Mouse (Mus musculus): ENCODE measurements around the gene Vars2.

Vars2 gene

DNA sequence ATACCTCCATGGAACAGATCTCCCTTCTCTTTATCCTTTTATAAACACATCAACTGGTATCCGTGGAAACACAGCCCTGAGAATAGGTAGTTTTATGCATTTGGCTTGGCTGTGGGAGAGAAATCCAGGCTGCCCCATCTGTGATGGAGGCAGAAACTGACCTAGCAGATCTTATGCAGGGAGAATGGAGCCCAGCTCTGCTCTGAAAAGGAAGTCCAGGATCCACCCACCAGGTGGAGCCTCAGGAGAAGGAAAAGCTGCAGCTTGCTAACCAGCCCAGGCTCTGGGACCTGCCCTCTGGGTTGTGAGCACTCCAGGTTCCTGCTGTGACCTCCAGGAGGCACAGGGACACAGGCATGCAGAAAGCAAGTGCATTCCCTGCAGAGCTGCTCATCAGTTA lies 33.4 kb downstream of the Vars2 start:
- WGBS = 12% methylated on average over 1 of the region's 1 CpGs

DNA sequence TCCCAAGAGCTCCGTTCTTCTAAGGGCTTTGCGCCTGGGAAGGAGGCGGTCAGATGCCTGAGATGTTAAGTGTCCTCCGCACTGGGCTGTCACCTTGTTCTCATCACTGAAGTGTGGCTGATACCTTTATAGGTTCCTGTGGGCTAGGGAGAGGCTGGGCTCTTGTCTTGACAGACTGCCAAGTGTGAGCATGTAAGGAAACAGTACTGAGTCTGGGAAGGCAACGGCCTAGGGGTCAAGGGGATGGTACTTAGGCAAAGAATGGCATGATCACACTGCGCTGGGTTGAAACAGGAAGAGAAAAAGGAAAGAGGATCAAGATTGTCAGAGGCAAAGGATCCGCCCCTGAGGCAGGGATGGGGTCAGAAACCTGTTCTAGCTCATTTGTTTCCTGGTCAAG lies 40.9 kb downstream of the Vars2 start, which contains the start of gene Gm9573:
Gene Gm9573, minus strand, starts transcription at position 101 of the 400 bp plus-strand sequence.
- WGBS = 87% methylated on average over 7 of the region's 7 CpGs

DNA sequence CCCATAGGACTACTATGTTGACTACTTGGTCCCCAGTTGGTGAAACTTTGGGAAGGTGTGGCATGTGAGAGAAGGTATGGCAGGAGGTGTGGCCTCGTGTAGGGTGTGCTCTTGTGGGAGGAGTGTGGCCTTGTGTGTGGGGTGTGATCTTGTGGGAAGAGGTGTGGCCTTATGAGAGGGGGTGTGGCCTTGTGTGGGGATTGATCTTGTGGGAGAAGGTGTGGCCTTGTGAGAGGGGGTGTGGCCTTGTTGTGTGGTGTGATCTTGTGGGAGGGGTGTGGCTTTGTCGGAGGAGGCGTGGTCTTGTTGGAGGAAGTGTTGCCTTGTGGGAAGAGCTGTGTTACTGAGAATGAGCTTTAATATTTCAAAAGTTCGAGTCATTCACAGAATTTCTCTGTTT lies 50.3 kb downstream of the Vars2 start:
- 81% methylated on average over 4 of the region's 4 CpGs for WGBS

Measured in cerebral cortex, adult 2 months (tissue).